Mouse (Mus musculus) 3T3-L1 (cell line): ENCODE results near the gene Atg101.

Source experiments
- DNase-seq: peaks from one replicate; pipeline ENCODE4 v3.0.0-alpha.2; 2015; ENCODE audit warnings: low read depth, low spot score

The Atg101 gene

DNA sequence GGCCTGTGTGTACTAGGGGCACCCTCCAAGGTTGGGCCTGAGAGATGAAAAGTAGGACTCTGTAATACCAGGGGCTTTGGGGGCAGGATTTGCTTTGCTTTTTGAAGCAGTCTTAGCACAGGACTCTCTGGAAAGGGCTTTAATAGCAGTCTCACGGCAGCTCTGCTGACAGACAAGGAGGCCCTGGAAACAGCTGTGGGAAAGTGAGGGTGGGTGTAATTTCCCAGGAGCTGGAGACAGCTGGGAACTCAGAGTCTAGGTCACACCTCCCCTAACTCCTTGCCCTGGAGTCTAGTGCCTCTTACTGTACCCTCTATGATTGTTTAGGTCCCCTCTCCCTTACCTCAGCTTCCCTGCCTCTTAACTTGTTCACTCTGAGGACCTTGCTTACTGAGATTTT, 49.1 kb downstream of the Atg101 start:
- no peak for DNase-seq

GRCm38 (mm10) chr15:101333648-101334047, 49.6 kb downstream of the Atg101 start:
- no peak for DNase-seq

GRCm38 (mm10) chr15:101336474-101337174, 52.6 kb downstream of the Atg101 start:
- DNase-seq = no peak

GRCm38 (mm10) chr15:101338359-101338758, 54.3 kb downstream of the Atg101 start:
- no peak for DNase-seq

- DNase-seq = peak; percentile 96
Observed at GRCm38 (mm10) chr15:101339537-101339936, 55.5 kb downstream of the Atg101 start.
